Mouse (Mus musculus) limb, embryonic 14.5 days (tissue): ENCODE data around the gene Nktr. TPM values are rescaled to one million over a fixed set of nuclear protein-coding genes. Genes with fewer than 3 reads are reported as not detected.
A peak's percentile ranks its signal among the peaks of the same experiment; 100 is the strongest.

Source experiments
- ATAC-seq: fragments of 200-750 bp; cut with Nextera tagmentation; 2 replicates; pipeline ENCODE4 v1.8.0; 2017; ENCODE audit warnings: low read depth, moderate number of reproducible peaks, moderate TSS enrichment; ENCODE audit not compliant: low FRiP score
- DNase-seq: peaks from one replicate; pipeline ENCODE4 v3.0.0-alpha.2; 2015; ENCODE audit warnings: low spot score
- H3K27ac ChIP-seq: fragments of 300-500 bp; sonication (generic); replicated peaks from 2 replicates; pipeline ENCODE4 v1.5.1; 2014; ENCODE audit warnings: low read depth, mild to moderate bottlenecking, low read length, moderate library complexity, mixed read lengths
- H3K27me3 ChIP-seq: fragments of 300-500 bp; sonication (generic); 2 replicates; pipeline ENCODE4 v1.6.1; 2014; ENCODE audit warnings: low read length, mixed read lengths; ENCODE audit not compliant: control insufficient read depth, insufficient read depth
- H3K36me3 ChIP-seq: fragments of 300-500 bp; sonication (generic); 2 replicates; pipeline ENCODE4 v1.6.1; 2014; ENCODE audit warnings: mild to moderate bottlenecking, low read length, moderate library complexity, mixed read lengths; ENCODE audit not compliant: control insufficient read depth, insufficient read depth
- H3K4me1 ChIP-seq: fragments of 300-500 bp; sonication (generic); 2 replicates; pipeline ENCODE4 v1.6.1; 2014; ENCODE audit warnings: antibody characterized with exemption, low read length, mixed read lengths; ENCODE audit not compliant: control insufficient read depth, insufficient read depth
- H3K4me2 ChIP-seq: fragments of 300-500 bp; sonication (generic); replicated peaks from 2 replicates; pipeline ENCODE4 v1.6.1; 2014; ENCODE audit warnings: low read depth, mild to moderate bottlenecking, low read length, moderate library complexity; ENCODE audit not compliant: severe bottlenecking
- H3K4me3 ChIP-seq: fragments of 300-500 bp; sonication (generic); replicated peaks from 2 replicates; pipeline ENCODE4 v1.5.1; 2014; ENCODE audit warnings: low read length
- H3K9ac ChIP-seq: fragments of 300-500 bp; sonication (generic); 2 replicates; pipeline ENCODE4 v1.6.1; 2014; ENCODE audit warnings: mild to moderate bottlenecking, low read depth, low read length, moderate library complexity; ENCODE audit not compliant: severe bottlenecking
- H3K9me3 ChIP-seq: fragments of 300-500 bp; sonication (generic); 2 replicates; pipeline ENCODE4 v1.6.1; 2016; ENCODE audit warnings: low read length; ENCODE audit not compliant: control insufficient read depth
- POLR2A ChIP-seq: fragments of 200-500 bp; IDR thresholded peaks from 2 replicates; pipeline ENCODE4 v1.8.0; 2012; ENCODE audit warnings: inconsistent platforms, mild to moderate bottlenecking, moderate library complexity, borderline replicate concordance; ENCODE audit not compliant: insufficient read depth, insufficient read length; ENCODE audit errors: extremely low read depth
- WGBS: fragments of 180-500 bp; shearing (Covaris S2); extraction: QIAGEN DNeasy Blood & Tissue Kit; methylation state at CpG from one replicate; pipeline ENCODE4 v1.1.7; 2014; 5-methylcytosine and 5-hydroxymethylcytosine counted together
- polyA plus RNA-seq, 2 experiments: library from polyadenylated mRNA; depleted of rRNA in 1 of 2; stranded (reverse) in 1 of 2; unstranded in 1 of 2; fragments of >200 nt; fragmentation: Nextera tagmentation in 1 of 2; extraction: Ambion mirVana in 1 of 2; gene quantifications; 2 replicates each; pipeline versions ENCODE4 v1.2.1 to v1.2.3; 2012 to 2014

The Nktr gene
- polyA plus RNA-seq, 2 experiments: 73.5 to 188 TPM

DNA sequence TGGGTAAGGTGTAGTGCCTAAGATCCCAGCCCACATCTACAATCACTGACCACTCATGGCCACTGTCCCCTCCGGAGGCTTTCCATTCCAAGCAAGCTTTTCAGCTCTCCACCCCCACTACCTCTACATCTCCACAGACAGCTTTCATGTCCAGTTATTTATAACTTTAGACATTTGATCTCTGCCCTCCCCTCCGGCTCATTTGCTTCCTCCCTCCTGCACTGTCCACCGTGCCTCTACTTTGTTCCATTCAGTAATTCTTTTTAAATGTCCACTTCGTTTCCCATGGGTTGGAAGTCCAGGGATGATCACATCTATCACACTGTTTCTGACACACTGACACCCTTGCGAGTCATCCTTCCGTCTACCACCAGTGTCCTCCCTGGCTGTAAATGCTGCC is 11.2 kb upstream of the Nktr start:
- Histone ChIP-seq H3K36me3 (peaks cover 10% of the 10 kb centered on the region), H3K9ac (no peak overlapping the region), H3K4me2 (no peak overlapping the region), H3K27me3 (no peaks in the 10 kb centered on the region), H3K4me1 (peaks cover 20% of the 10 kb centered on the region), H3K27ac (no peak overlapping the region), H3K9me3 (no peaks in the 10 kb centered on the region), H3K4me3 (no peak overlapping the region)
- TF ChIP-seq POLR2A: no peak
- ATAC-seq (no peak), DNase-seq (no peak)
- WGBS: 53% methylated on average over 6 of the region's 6 CpGs

DNA sequence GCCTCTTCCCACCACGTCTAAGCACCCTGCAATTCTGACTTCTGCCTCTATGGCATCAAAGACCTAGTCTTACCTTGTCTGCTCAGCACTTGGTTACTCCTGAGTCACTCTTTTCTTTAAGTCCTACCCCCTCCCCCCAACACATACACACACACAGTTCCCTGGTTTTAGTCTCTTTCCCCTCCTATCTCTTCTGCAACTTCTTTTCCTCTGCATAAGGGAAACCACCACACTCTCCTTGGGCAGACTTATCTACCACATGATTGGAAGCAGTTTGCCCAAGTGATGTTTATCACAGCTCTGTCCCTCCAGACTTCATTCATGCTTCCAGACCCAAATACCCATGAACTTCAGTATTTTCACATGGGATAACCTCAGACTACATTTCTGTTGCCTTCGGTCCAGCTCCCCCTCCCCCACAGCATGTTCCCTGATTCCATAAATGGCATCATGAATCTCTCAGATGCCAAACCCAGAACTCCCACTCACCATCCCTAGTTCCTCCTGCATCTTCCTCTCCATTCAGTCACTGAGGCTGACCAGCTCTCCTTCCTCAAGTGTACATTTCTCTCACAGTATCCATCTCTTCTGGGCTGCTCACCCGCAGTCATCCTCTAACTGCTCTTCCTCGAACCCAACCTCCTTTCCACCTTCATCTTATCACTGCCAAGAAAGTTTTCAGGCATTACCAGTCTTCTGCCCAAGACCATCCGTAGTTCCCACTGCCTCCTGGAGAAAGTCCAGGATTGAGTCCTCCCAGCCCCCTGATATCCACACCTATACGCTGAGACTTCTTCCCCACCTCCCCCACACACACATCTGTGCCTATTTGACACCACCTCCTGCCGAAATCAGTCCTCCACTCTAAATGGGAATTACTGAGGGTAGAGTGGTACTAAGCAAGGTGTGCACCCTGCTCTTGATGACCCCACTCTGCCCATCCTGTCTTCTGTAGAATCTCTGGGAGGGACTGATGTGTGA is 10.2 kb upstream of the Nktr start:
- Histone ChIP-seq H3K36me3 (peaks cover 19% of the 10 kb centered on the region), H3K27me3 (no peaks in the 10 kb centered on the region), H3K9ac (no peak overlapping the region), H3K4me3 (no peak overlapping the region), H3K4me2 (no peak overlapping the region), H3K9me3 (no peaks in the 10 kb centered on the region), H3K4me1 (peaks cover 20% of the 10 kb centered on the region), H3K27ac (no peak overlapping the region)
- no peak for TF ChIP-seq POLR2A
- DNase-seq (no peak), ATAC-seq (no peak)
- WGBS: 67% methylated on average over 7 of the region's 7 CpGs

DNA sequence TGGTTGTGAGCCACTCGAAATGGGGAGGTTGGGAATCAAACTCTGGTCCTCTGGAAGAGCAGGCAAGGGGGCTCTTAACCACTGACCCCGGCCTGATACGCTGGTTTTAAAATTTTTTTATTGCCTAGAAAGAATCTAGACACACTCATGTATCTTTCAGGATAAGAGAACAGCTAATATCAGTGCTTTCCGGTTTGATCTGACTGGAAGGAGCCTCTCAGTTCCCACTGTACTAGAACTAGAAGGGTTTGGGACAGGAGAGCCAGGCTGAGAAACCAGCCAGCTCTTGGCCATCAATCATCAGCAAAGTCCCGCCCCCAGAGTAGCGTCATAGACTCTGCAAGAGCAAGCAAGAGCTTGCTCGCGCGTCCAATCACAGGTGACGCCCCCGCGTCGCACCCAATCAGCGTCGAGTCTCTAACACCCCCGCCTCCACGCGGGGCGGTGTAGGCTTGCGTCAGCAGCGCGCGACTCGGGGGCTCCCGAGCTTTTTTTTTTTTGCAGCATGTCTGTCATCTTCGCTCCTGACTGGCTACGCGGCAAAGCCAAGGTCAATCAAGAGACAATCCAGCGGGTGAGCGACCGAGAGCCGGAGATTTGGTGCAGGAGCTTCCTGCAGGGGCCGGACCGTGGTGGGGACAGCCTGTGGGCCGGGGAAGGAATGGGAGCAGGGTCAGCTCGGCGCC is 8.9 kb upstream of the Nktr start, which contains the start of gene Ss18l2:
Ss18l2 (plus strand) TSS at position 432 of the 686 bp plus-strand sequence.
- Histone ChIP-seq H3K27ac (peak within 1 kb of the TSS; percentile 86), H3K9me3 (no peaks in the 10 kb centered on the region), H3K4me3 (peak within 1 kb of the TSS; percentile 99), H3K4me1 (peaks cover 13% of the 10 kb centered on the region), H3K9ac (peak within 1 kb of the TSS; percentile 91), H3K4me2 (peak within 1 kb of the TSS; percentile 84), H3K27me3 (no peaks in the 10 kb centered on the region), H3K36me3 (peaks cover 19% of the 10 kb centered on the region)
- ATAC-seq: peak; percentile 100
- peak; percentile 100 for DNase-seq
- 5% methylated on average over 37 of the region's 37 CpGs for WGBS
- TF ChIP-seq POLR2A: no peak

DNA sequence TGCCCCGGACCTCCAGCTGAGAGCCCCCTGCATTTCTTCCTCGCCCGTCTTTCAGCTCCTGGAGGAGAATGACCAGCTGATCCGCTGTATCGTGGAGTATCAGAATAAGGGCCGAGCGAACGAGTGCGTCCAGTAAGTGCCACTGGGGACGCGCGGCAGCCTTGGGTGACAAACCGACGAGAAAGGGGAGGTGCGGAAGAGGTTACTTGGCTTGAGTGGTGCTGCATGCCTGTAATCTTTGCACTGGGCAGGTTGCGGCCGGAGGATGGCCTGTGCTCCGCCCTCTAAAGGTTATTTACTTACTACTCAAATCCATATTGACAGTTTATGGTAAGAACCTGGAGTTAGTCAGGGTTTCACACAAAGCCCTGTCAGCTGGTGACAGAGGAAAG is 8.4 kb upstream of the Nktr start:
- no peak for TF ChIP-seq POLR2A
- ATAC-seq: 0 out of 2 replicates have a peak, but pooled peaks have one; percentile 1
- H3K9me3 ChIP-seq: no peaks in the 10 kb centered on the region

DNA sequence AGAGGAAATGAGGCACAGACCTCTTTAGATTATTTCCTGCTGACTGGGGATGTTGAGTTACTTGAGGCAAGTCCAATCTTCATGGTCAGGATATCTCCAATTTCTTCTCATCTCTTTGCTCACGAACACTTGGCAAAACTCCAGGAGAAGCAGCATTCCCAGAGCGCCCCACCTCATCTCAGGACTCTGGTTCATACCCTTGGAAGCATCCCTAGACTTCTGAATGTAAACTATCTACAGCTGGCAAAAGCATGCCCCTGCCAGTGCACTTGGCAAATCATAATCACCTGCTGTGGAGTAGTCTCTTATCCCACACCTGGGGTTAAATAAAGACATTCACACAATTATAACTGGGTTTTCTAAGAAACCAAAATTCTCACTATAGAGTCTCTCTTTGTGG is 1.9 kb upstream of the Nktr start:
- H3K9me3 ChIP-seq: no peaks in the 10 kb centered on the region
- no peak overlapping the region for H3K4me3 ChIP-seq
- 75% methylated on average over 2 of the region's 2 CpGs for WGBS
- no peak overlapping the region for H3K27ac ChIP-seq
- H3K4me2 ChIP-seq: no peak overlapping the region
- no peak for TF ChIP-seq POLR2A
- 0 out of 2 replicates have a peak, but pooled peaks cover 5% of the 10 kb centered on the region for H3K4me1 ChIP-seq
- H3K27me3 ChIP-seq: no peaks in the 10 kb centered on the region
- DNase-seq (no peak), ATAC-seq (no peak)
- H3K9ac ChIP-seq: no peak overlapping the region
- H3K36me3 ChIP-seq: peaks cover 17% of the 10 kb centered on the region

More for the DNA sequence above, 8.4 kb upstream of the Nktr start:
- no peaks in the 10 kb centered on the region for H3K27me3 ChIP-seq
- peaks cover 19% of the 10 kb centered on the region for H3K36me3 ChIP-seq
- H3K4me2 ChIP-seq: peak overlapping the region; percentile 84
- no peak for DNase-seq
- peaks cover 8% of the 10 kb centered on the region for H3K4me1 ChIP-seq
- peak overlapping the region; percentile 86 for H3K27ac ChIP-seq
- H3K4me3 ChIP-seq: peak overlapping the region; percentile 99
- WGBS: 0% methylated on average over 18 of the region's 18 CpGs
- H3K9ac ChIP-seq: peak overlapping the region; percentile 91
